1 mouse cellular context compared by ENCODE assay signal in the genomic region with DNA sequence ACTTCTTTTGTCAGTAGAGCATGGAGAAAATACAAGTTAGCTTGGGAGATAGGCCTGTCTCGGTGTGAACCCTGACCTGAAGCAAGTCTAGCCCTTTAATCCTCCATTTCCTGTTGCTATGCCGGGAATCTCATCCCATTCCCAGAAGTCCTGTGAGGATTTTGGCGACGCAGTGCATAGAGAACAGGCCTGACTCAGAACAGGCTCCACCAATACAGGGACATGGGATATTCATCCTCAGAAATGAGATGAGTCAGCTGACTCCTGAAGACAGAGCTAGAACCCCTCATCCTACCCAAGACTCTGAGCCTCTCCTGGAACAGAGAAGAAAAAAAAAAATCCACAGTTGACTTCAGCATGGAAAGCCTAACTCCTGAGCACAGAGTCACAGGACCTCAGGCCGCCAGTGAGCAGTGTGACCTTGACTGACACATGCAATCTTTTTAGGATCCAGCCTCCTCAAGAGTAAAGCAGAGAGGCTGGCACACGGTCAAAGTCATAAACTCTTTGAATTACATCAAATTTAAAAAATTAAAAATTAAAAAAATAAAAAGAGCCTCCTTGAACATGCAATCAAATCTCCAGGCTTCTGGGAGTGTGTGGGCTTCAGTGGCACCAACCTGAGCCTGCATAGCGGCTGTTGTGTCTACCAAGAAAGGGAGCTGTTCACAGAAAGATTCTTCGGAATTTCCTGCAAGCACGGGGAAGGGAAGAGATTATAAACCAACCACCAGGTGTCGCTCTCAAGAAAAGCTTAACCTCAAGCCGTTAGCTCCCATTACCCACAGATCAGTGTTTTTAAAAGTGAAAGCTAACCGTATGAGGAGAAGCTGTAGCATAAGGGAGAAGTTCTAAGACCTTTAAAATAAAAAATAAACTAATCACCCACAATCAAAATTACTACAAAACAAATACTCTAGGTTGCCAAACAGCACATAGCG.
TF ChIP-seq lines count a peak whose summit lies in the region.

No protein-coding gene starts in this region.

TF ChIP-seq in CH12.LX, 34 proteins besides CTCF, POLR2A, EP300 and RAD21:
- TF ChIP-seq ZKSCAN1 (IDR thresholded peaks at IDR 0.05; ENCODE audit: borderline replicate concordance, low read depth, low read length), result no peak
- peak; percentile 73 for TF ChIP-seq MYC (IDR thresholded peaks at IDR 0.05; ENCODE audit: low read depth, low read length)
- TF ChIP-seq KAT2A (IDR thresholded peaks at IDR 0.05; ENCODE audit: insufficient replicate concordance, low read length), result no peak
- 0 out of 2 replicates have a peak, but pooled peaks have one; percentile 11 for TF ChIP-seq BHLHE40 (IDR thresholded peaks at IDR 0.05; ENCODE audit: low read depth, low read length)
- peak; percentile 12; the same call in 1 of the 2 replicates for TF ChIP-seq ZNF384 (IDR thresholded peaks at IDR 0.05; ENCODE audit: low read depth, low read length)
- no peak for TF ChIP-seq SIN3A (IDR thresholded peaks at IDR 0.05; ENCODE audit: low read length)
- no peak for TF ChIP-seq NELFE (IDR thresholded peaks at IDR 0.05; ENCODE audit: low read depth, low read length)
- no peak for TF ChIP-seq USF2 (conservative IDR thresholded peaks at IDR 0.05; ENCODE audit: low read depth, low read length)
- no peak for TF ChIP-seq MAX (IDR thresholded peaks at IDR 0.05; ENCODE audit: low read length)
- TF ChIP-seq TBP (conservative IDR thresholded peaks at IDR 0.05; ENCODE audit: low read depth, low read length), result 0 out of 2 replicates have a peak, but pooled peaks have one; percentile 28
- TF ChIP-seq ZC3H11A (IDR thresholded peaks at IDR 0.05; ENCODE audit: low read depth, low read length), result no peak
- TF ChIP-seq E2F4 (IDR thresholded peaks at IDR 0.05; ENCODE audit: insufficient replicate concordance, low read depth, low read length), result no peak
- TF ChIP-seq JUND (conservative IDR thresholded peaks at IDR 0.05; ENCODE audit: low read depth, low read length), result no peak
- 0 out of 2 replicates have a peak, but pooled peaks have one; percentile 15 for TF ChIP-seq ETS1 (conservative IDR thresholded peaks at IDR 0.05; ENCODE audit: low read depth, low read length)
- peak; percentile 35; the same call in 1 of the 2 replicates for TF ChIP-seq HCFC1 (IDR thresholded peaks at IDR 0.05; ENCODE audit: low read depth, low read length)
- no peak for TF ChIP-seq CHD2 (IDR thresholded peaks at IDR 0.05; ENCODE audit: low read length)
- TF ChIP-seq SMC3 (IDR thresholded peaks at IDR 0.05; ENCODE audit: low read depth, low read length), result peak; percentile 90
- no peak for TF ChIP-seq MXI1 (IDR thresholded peaks at IDR 0.05; ENCODE audit: low read depth, low read length)
- no peak for TF ChIP-seq GABPA (IDR thresholded peaks at IDR 0.05; ENCODE audit: insufficient replicate concordance, low read depth, low read length)
- peak; percentile 28; the same call in 1 of the 2 replicates for TF ChIP-seq TCF12 (IDR thresholded peaks at IDR 0.05; ENCODE audit: low read depth, low read length)
